Mouse (Mus musculus) kidney, embryonic 14.5 days (tissue): ENCODE measurements around the gene R3hcc1l. TPM values are rescaled to one million over a fixed set of nuclear protein-coding genes. Genes with fewer than 3 reads are reported as not detected.

ENCODE experiments used
- ATAC-seq: fragments of 200-750 bp; cut with Nextera tagmentation; 2 replicates; pipeline ENCODE4 v1.8.0; 2017; ENCODE audit warnings: moderate number of reproducible peaks, mild to moderate bottlenecking, moderate TSS enrichment, moderate library complexity; ENCODE audit not compliant: low FRiP score, low TSS enrichment
- H3K27ac ChIP-seq: fragments of 300-500 bp; sonication (generic); 2 replicates; pipeline ENCODE4 v1.5.1; 2014; ENCODE audit warnings: low read depth, mild to moderate bottlenecking, low read length, moderate library complexity, mixed read lengths
- H3K27me3 ChIP-seq: fragments of 300-500 bp; sonication (generic); 2 replicates; pipeline ENCODE4 v1.6.1; 2014; ENCODE audit warnings: mild to moderate bottlenecking, low read length; ENCODE audit not compliant: control insufficient read depth, insufficient read depth
- H3K36me3 ChIP-seq: fragments of 300-500 bp; sonication (generic); 2 replicates; pipeline ENCODE4 v1.6.1; 2014; ENCODE audit warnings: low read length, mixed read lengths; ENCODE audit not compliant: control insufficient read depth, insufficient read depth
- H3K4me1 ChIP-seq: fragments of 300-500 bp; sonication (generic); 2 replicates; pipeline ENCODE4 v1.6.1; 2014; ENCODE audit warnings: low read length, mixed read lengths; ENCODE audit not compliant: control insufficient read depth, insufficient read depth
- H3K4me2 ChIP-seq: fragments of 300-500 bp; sonication (generic); replicated peaks from 2 replicates; pipeline ENCODE4 v1.6.1; 2014; ENCODE audit warnings: low read depth, mild to moderate bottlenecking, low read length
- H3K4me3 ChIP-seq: fragments of 300-500 bp; sonication (generic); 2 replicates; pipeline ENCODE4 v1.5.1; 2014; ENCODE audit warnings: mild to moderate bottlenecking, low read length
- H3K9ac ChIP-seq: fragments of 300-500 bp; sonication (generic); 2 replicates; pipeline ENCODE4 v1.6.1; 2014; ENCODE audit warnings: low read depth, mild to moderate bottlenecking, low read length, moderate library complexity
- H3K9me3 ChIP-seq: fragments of 300-500 bp; sonication (generic); 2 replicates; pipeline ENCODE4 v1.6.1; 2016; ENCODE audit warnings: low read length; ENCODE audit not compliant: control insufficient read depth
- WGBS: fragments of 180-500 bp; shearing (Covaris S2); extraction: QIAGEN DNeasy Blood & Tissue Kit; methylation state at CpG from one replicate; pipeline ENCODE4 v1.1.7; 2014; 5-methylcytosine and 5-hydroxymethylcytosine counted together
- polyA plus RNA-seq: library from polyadenylated mRNA; unstranded; fragments of >200 nt; fragmentation: Nextera tagmentation; extraction: Ambion mirVana; gene quantifications from 2 replicates; pipeline ENCODE4 v1.2.1, GENCODE M21; 2014

Gene R3hcc1l
- 18.3 and 22.7 TPM in 2 replicates for polyA plus RNA-seq

DNA sequence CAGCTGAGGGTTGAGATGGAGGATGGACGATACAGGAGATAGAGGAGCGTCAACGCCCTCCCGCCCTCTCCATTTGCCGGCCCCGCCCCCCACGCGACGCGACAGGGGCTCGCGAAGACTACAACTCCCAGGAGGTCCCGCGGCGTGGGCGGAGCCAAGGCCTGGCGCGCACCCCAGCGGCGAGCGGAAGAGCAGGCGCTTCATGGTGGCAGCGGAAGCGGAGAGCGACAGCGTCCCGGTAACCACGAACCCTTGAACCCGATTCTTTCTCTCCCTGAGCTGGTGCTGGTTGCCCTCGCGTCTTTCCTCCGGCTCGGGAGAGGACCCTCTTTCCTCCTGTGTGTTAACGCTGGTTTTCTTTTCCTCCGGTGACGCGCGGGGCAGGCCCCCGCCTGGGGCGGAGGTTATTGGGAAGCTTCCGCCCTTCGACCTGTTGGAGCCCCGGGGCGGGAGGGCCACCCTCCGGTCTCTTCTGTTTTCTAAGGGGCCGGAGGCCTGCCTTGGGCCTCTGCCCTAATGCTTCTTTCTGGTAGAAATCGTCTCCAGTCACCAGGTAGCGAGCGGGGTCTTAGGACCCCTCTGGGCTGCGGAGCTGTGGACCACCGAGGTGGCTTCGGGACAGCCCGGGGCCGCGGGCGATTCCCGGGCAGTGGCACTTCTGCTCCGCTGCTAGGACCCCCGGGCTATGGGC lies at the start of gene R3hcc1l:
Gene R3hcc1l, plus strand, starts transcription at position 140 of the 691 bp plus-strand sequence.
- H3K9me3 ChIP-seq = no peaks in the 10 kb centered on the region
- H3K9ac ChIP-seq = peak within 1 kb of the TSS; percentile 85
- no peaks in the 10 kb centered on the region for H3K27me3 ChIP-seq
- H3K4me3 ChIP-seq = peak within 1 kb of the TSS; percentile 84
- peak; percentile 95 for ATAC-seq
- WGBS = under 1% methylated on average over 59 of the region's 59 CpGs
- H3K4me2 ChIP-seq = peak within 1 kb of the TSS; percentile 50
- H3K4me1 ChIP-seq = peaks cover 7% of the 10 kb centered on the region
- 0 out of 2 replicates have a peak within 1 kb of the TSS, but pooled peaks have one; percentile 48 for H3K27ac ChIP-seq
- no peaks in the 10 kb centered on the region for H3K36me3 ChIP-seq

DNA sequence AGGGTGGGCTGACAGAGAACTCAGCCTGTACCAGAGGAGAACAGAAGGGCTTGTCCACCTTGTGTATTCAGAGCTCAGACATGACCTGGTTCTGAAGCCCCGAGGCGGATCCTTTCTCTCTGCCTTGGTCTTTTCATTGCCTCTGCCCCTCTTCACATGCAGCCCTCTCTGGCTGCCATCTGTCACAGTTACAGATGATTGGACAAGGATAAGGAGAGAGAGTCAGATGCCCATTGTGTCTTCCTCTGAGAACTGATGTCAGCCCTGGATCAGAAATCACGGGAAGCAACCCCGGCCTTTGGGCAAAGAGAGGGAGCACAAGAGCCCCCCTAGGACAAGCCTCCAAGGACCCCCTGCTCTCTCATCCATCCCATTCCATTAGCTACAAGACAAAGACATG lies 47.0 kb upstream of the R3hcc1l start:
- Histone ChIP-seq H3K9ac (no peak overlapping the region), H3K4me3 (no peak overlapping the region), H3K4me1 (no peaks in the 10 kb centered on the region), H3K36me3 (no peaks in the 10 kb centered on the region), H3K9me3 (no peaks in the 10 kb centered on the region), H3K4me2 (no peak overlapping the region), H3K27me3 (no peaks in the 10 kb centered on the region), H3K27ac (no peak overlapping the region)
- 94% methylated on average over 4 of the region's 4 CpGs for WGBS
- ATAC-seq = no peak

DNA sequence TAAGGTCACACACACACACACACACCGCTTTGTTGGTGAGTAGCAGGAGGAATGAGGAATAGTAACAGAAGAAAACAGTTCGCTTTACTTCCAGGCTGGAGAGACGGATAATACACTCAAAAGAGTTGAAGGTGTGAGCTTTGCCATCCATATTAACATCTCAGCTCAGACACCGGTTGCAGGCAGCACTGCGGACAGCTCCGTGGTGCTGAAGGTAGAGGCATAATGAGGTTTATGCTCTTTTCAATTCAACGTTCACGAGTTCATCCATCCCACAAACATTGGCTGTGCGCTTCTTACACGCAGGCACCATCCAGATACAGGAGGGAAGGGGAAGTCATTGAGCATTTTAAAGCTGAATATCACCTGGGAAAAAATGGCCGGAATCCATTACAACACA lies 45.7 kb upstream of the R3hcc1l start:
- H3K9me3 ChIP-seq = no peaks in the 10 kb centered on the region
- H3K9ac ChIP-seq = no peak overlapping the region
- H3K36me3 ChIP-seq = no peaks in the 10 kb centered on the region
- H3K4me2 ChIP-seq = no peak overlapping the region
- 24% methylated on average over 11 of the region's 11 CpGs for WGBS
- no peak overlapping the region for H3K27ac ChIP-seq
- H3K4me3 ChIP-seq = no peak overlapping the region
- H3K4me1 ChIP-seq = no peaks in the 10 kb centered on the region
- no peaks in the 10 kb centered on the region for H3K27me3 ChIP-seq
- no peak for ATAC-seq

DNA sequence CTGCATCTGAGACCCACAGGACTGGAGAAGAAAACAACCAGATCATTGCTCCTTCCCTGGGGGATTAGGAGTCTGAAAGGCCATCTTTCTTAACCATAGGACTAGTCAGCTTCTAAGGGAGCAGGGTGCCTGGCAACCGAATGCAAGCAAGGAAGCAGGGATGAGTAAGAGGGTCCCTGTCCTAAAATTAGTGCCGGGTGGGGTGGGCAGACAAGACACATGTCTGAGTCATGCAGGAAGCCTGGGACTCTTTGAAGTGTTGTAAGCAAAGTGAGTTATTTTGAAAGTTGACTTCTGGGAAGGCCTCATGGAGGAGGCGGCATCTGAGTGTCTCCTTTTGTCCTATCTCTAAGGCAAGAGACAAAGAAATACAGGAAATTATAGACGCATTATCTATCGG lies 40.8 kb upstream of the R3hcc1l start:
- Histone ChIP-seq H3K27me3 (0 out of 2 replicates have a peak, but pooled peaks cover 2% of the 10 kb centered on the region), H3K27ac (no peak overlapping the region), H3K9me3 (no peaks in the 10 kb centered on the region), H3K36me3 (no peaks in the 10 kb centered on the region), H3K4me3 (no peak overlapping the region), H3K4me2 (no peak overlapping the region), H3K4me1 (no peaks in the 10 kb centered on the region), H3K9ac (no peak overlapping the region)
- 85% methylated on average over 5 of the region's 5 CpGs for WGBS
- ATAC-seq = no peak

DNA sequence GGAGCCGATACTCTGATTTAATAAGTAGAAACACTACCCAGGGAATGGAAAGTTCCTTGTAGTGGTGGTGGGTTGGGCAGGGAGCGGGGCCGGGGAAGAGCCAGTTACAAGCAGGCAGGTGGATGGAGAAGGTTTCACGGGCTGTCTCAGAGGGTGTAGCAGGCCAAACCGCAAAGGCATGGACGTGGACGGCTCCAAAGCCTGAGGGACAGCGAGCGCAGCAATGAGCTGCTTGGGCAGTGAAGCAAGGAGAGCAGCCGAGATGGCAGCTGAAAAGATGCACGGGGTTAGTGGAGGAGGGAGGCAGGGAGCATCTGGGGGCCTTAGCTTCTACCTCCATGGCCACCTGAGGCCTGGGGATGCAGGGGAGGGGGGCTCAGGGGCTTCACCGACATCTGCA lies 40.3 kb upstream of the R3hcc1l start:
- 37% methylated on average over 12 of the region's 12 CpGs for WGBS
- no peaks in the 10 kb centered on the region for H3K36me3 ChIP-seq
- no peak overlapping the region for H3K9ac ChIP-seq
- H3K9me3 ChIP-seq = no peaks in the 10 kb centered on the region
- H3K27ac ChIP-seq = no peak overlapping the region
- H3K4me1 ChIP-seq = no peaks in the 10 kb centered on the region
- no peak overlapping the region for H3K4me3 ChIP-seq
- ATAC-seq = 0 out of 2 replicates have a peak, but pooled peaks have one; percentile 39
- no peak overlapping the region for H3K4me2 ChIP-seq
- H3K27me3 ChIP-seq = 0 out of 2 replicates have a peak, but pooled peaks cover 2% of the 10 kb centered on the region

DNA sequence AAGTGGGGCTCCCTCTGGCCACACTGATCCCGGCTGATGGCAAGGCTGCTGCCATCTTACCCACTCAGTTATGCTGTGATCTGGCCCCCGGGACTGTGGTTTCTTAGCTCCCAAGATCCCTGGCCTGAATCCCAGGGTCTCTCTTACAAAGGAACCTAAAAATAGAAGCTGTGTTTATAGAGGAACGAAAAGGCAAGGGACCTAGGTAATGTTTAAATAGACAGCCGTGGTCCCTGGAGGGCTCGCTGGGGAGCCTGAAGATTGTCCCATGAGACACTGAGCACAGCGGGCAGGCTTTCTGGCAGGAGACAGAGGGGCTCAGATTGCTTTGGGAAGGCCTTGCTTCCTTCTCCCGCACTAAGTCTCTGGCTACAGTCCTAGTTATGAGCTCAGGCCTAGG lies 33.1 kb upstream of the R3hcc1l start:
- no peak for ATAC-seq

DNA sequence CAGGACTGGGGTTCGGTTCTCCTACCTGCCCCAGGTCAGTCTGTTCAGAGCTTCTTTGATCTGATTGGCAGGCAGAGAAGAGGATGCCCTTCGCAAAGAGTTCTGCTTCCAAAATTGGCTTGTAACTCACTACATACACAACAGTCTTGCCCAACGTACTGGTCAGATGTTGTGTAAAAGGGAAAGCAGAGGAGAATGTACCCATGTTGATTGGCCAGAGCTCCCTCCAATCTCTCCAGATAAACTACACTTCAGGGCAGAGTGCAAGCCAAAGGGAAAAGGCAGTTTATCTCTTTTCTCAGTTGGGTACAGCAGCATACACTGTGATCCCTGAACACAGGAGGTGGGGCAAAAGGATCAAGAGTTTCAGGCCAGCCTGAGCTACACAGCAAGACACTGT lies 31.3 kb upstream of the R3hcc1l start:
- no peak overlapping the region for H3K27ac ChIP-seq
- WGBS = 87% methylated on average over 3 of the region's 3 CpGs
- H3K36me3 ChIP-seq = no peaks in the 10 kb centered on the region
- H3K4me2 ChIP-seq = no peak overlapping the region
- 0 out of 2 replicates have a peak, but pooled peaks cover 2% of the 10 kb centered on the region for H3K27me3 ChIP-seq
- no peak overlapping the region for H3K4me3 ChIP-seq
- H3K4me1 ChIP-seq = no peaks in the 10 kb centered on the region
- no peak overlapping the region for H3K9ac ChIP-seq
- H3K9me3 ChIP-seq = no peaks in the 10 kb centered on the region
- ATAC-seq = no peak

More for the DNA sequence above, 33.1 kb upstream of the R3hcc1l start:
- no peak overlapping the region for H3K27ac ChIP-seq
- H3K9ac ChIP-seq = no peak overlapping the region
- H3K4me3 ChIP-seq = no peak overlapping the region
- no peaks in the 10 kb centered on the region for H3K4me1 ChIP-seq
- 66% methylated on average over 7 of the region's 7 CpGs for WGBS
- H3K4me2 ChIP-seq = no peak overlapping the region
- no peaks in the 10 kb centered on the region for H3K36me3 ChIP-seq
- H3K27me3 ChIP-seq = 0 out of 2 replicates have a peak, but pooled peaks cover 2% of the 10 kb centered on the region
- H3K9me3 ChIP-seq = no peaks in the 10 kb centered on the region

DNA sequence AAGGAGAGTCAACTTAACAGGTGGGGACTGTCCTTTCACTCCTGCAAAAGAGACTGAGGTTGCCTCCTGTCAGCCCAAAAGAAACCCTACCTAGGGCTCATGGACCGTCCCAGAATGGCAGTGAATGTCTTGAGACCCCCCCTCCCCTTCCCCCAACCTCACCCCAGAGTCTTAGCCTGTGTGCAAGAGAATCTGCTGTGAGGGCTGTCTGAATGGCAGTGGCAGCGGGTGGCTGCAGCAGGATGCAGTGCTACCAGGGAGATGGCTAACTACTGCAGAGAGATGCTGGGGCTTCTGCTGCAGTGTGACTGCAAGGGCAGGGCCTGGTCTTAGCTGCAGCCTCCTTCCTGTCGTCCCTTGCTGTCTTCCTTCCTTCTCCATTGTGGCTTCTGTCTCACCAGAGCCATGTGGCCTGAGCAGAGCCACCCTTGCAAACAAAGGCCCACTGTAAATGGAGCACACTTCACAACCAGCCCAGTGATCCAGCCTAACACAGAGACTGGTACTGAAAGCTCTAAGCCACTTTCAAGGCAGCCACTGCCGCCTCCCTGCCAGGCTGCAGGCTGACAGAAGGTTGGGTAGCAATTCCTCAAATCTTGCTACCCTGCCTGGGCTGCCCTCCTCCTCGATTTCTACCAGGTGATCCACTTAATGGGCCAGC lies 25.2 kb upstream of the R3hcc1l start:
- no peaks in the 10 kb centered on the region for H3K27me3 ChIP-seq
- no peak overlapping the region for H3K4me3 ChIP-seq
- H3K36me3 ChIP-seq = no peaks in the 10 kb centered on the region
- H3K4me2 ChIP-seq = no peak overlapping the region
- H3K9ac ChIP-seq = no peak overlapping the region
- no peak overlapping the region for H3K27ac ChIP-seq
- no peaks in the 10 kb centered on the region for H3K9me3 ChIP-seq
- ATAC-seq = no peak
- no peaks in the 10 kb centered on the region for H3K4me1 ChIP-seq
- 46% methylated on average over 5 of the region's 5 CpGs for WGBS

DNA sequence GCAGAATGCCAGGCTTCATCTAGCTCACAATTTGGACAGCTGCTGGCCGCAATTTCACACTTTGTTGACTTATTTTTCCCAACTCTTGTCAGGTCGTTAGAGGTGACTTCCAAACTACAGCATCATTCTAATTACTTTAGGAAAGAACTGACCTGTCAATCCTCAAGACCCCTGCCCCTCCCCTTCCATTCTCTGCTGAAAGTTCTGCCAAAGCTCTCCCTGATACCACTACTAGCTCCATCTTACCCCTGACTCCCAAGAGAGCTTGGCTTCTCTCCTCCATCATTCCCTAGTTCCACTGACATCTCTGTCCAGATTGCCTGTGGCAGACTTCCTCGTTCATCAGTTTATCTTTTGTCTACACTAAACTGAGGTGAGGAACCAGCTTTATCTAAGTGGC lies 14.4 kb upstream of the R3hcc1l start:
- Histone ChIP-seq H3K27me3 (no peaks in the 10 kb centered on the region), H3K4me3 (no peak overlapping the region), H3K9me3 (no peaks in the 10 kb centered on the region), H3K9ac (no peak overlapping the region), H3K36me3 (no peaks in the 10 kb centered on the region), H3K27ac (no peak overlapping the region), H3K4me2 (no peak overlapping the region), H3K4me1 (no peaks in the 10 kb centered on the region)
- no peak for ATAC-seq
- WGBS = 59% methylated on average over 3 of the region's 3 CpGs
